Mouse (Mus musculus) fibroblast of lung, adult 2 months (primary cell): ENCODE results near the gene Pfn1.

Source experiments
- DNase-seq: peaks from one replicate; pipeline ENCODE4 v3.0.0-alpha.2; 2011; ENCODE audit warnings: low read depth

Pfn1 gene

DNA sequence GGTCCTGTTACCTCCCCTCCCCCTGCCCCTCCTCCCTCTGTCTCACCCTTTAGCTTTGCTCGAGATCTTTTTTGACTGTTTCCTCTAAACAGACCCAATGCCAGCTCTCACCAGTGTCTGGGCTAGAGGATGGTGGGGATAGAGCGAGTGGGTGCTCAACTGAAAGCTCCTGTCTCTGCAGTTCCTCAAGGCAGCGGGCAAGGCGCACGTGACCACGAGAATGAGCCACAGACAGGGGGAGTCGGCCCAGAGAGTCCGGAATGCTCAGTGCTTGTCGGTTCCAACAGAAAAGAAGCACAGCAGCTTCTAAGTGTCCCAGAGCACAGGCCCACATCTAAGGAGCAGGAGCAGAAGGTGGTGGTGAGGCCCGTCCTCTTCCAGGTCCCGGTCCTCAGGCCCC, 20.1 kb upstream of the Pfn1 start:
- DNase-seq = no peak

DNA sequence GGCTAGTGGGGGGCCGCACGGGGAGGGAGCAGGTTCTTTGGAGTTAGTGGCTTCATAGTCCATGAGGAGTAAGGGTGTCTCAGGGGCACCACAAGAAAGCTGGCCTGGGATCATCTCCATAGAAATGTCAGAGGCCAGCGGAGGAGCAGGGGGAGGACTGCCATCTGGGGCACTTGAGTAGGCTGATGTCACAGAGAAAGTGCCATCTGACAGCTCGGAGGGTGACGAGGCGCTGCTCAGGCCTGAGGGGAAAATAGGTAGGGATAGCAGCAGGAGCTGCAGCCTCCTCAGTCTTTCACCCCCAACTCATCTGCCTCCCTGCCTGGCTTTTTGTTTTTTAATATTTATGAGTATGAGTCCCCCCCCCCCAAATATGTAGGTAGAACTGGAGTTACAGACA, 19.6 kb upstream of the Pfn1 start:
- no peak for DNase-seq

DNA sequence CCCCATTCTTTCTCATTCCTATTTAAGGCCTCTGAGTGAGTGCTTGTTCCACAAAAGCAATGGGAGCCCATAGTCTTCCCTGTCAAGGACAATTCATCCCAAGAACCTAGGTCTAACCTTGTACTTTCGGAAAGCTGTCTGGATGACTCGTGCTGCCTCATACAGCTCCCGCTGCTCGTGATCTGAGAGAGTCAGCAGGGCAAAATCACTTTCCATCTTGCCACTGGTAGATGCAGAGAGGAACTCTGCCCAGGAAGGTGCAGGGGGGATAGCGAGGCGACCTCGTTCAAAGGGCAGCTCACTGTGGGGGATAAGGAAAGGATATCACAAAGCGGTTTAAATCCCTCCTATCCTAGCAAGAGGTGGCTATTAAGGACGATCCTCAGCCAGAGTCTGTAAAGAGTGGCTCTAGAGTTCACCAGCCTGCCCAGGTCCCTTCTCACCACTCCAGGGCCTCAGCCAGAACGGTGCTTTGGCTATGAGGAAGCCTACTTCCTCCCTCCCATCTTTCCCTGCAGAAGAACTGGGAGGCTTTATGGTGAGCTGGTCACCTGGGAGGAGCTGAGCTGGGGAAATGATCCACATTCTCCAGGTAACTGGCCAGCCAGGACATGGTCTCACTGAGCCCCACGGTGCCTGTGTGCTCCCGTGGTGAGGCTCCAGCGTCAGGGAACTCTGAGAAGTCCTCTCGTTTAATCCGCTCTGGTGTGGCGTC, 17.0 kb upstream of the Pfn1 start:
- DNase-seq = no peak

DNA sequence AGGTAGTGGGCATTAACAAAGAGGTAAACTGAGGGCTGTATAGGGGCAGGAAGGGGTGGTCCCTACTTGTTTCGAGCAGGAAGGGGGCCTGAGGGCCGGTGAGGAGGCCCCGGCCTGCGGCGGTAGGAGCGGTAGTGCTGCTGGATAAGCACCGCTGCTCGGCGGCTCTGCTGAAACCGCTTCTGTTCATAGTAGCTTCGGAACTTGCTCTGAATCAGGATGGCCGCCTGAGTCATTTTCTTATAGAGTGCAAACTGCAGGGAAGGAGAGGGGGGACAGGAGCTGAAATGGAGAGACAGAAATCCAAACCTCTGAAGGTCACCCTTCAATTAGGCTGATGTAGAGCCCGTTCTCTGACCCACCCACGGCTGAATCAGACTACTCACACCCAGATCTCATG, 16.0 kb upstream of the Pfn1 start:
- no peak for DNase-seq

DNA sequence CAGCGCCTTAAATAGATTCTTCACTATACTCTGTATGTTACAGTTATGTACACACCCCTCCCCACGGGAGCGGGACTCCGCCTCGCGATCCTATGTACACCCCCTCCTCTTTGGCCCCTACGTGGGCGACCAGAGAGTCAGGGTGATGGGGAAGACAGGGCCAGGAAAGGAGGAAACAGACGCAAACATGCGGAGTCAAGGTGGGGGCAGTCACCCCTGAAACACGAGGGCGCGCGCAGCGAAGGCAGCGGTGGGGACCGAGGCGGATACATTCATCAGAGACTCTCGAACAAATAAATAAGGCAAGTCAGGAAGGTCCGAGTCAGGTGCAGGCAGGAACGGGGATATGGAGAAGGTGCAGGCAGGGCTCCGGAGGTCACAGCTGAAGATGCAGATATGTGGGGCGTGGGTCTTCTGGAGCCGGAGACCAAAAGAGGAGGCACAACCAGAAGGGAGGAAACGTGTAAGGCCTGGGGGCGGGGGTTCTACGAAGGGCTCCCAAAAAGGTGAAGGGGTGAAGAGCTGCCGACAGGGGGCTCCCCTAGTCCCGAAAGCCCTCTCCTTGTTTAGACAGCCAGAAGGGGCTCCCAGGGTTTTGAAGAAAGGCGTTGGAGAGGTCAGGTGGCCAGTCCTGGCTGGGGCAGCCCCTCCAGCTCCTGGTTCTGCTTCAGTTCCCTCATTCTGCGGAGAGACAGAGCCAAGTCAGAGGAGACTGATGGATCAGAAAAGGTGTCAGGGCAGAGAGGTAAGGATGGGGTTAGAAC, 15.3 kb upstream of the Pfn1 start:
- no peak for DNase-seq

DNA sequence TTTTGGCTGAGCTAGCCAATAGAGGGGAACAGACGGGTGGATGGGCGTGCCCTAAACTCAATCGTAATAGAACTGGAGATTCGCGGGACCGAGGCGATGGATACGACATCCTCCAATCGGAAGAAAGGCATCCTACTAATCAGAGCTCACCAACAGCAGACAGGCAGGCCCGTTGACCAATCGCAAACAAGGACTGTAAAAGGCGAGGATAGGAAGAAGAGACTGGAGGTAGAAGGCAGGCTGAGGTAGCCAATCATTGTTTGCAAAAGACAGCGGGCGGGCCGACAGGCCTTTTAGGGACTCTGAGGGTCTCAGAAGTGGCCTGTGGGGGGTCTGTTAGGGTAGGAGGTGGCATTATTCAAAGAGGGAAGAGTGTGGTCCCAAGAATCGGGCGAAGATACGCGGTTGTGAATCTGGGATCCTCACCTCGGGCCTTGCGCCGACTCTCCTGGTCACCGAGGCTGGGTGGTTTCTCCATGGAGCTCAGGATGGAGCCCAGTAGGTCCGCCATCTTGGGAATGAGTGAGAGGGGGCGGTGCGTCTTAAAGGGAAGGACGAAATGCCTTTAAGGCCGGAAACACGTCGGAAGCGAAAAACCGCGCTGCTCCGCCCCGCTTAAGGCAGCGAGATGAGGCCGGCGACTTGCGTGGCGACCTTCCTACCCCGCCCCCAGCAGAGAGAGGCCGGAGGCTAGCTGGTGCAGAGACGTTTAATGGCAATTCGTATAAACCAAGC, 14.5 kb upstream of the Pfn1 start, which contains the start of gene Spag7:
Spag7 (minus strand) TSS at position 646 of the 735 bp plus-strand sequence.
- DNase-seq = peak; percentile 100

DNA sequence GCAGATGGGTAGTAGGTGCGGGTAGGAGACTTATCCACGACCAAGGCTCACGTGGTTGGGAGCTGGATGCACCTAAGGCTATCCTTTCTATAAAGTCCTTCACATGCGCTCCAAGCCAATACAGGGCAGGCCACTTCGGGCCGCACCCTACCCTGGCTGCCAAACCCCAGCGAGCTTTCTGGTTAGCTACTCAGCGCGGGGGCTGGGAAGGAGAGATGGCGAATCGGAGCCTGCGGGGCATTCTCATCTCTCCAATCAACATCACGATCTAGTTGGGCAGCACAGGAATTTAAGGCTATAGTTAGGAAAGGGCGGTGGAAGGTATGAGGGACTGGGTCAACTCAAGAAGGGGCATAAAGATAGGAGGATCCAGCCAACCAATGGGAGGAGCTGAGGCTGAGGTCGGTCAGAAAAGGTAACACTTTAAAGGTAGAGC, 13.9 kb upstream of the Pfn1 start:
- DNase-seq = no peak

DNA sequence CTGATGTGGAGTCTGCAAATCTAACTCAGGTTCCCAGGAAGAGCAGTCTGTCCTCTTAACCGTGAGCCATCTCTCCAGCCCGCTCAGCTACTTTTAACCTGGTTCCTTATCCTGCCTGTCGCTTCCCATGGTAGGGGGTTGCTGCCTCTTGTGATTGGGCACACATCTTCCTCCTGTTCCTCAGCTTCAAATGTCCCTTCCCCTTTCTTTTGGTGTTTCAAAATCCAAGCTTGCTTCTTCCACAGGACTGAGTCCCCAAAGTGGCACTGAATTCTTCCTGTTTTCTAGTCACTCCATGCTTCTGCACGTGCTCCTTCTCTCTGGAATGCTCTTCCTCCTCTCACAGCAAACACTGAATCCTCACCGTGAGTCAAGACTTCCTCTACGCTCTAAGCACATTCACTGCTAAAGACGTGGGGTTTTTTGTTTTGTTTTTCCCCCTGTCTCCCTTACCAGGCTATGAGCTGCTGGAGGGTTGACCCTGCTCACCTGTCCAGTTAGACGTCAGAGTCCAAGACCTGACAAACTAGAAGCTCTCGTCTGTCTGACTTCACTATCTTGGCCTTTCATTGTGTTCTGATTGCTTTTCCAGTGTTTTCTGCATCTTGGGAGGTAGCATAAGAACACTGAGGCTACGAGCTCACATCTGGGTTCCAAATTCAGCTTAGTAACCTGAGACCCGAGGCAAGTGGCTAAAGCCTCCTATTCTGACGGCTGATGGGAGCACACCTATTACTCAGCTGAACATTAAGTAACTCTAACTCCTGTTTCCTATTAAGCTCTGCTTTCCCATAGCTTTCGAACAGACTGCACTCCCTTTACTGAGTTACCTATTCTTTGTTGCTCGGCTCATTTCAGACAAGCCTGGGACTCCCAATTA, 13.1 kb upstream of the Pfn1 start:
- DNase-seq = no peak

DNA sequence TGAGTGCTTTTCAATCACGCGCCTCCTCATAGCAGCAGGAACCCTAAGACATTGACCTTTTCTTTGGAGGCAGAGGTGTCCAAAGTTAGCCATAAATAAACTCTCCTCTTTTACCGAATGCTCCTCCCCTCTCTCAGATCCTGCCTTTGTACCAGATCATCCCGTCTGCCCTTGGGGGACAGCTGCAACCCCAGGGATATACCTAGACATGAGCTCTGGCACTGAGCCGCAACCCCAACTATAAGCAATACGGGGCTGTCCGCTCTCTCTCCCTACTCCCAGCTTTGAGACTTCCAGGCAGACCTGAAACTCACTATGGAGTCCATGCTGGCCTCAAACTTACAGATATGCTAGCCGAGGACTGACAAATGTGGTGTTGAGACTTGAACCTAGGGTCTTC, 12.2 kb upstream of the Pfn1 start:
- DNase-seq = no peak

DNA sequence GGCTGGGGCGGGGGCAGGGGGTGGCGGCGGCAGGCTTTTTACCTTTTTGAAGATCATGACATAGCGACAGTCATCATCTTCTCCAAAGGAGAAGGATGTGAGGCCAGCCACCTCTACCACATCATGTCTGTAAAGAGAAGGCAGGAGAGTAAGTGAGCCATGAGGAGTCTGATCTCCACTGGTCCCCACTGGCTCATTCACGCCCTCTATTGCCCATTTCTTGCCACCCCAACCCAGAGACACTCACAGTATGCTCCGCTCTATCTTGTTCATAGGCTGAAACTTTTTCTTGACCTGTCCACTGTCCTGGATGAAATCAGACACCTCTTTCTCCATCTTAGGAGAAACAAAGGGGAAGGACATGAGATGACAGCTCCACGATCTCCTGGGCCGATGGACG, 10.3 kb upstream of the Pfn1 start:
- DNase-seq = no peak

DNA sequence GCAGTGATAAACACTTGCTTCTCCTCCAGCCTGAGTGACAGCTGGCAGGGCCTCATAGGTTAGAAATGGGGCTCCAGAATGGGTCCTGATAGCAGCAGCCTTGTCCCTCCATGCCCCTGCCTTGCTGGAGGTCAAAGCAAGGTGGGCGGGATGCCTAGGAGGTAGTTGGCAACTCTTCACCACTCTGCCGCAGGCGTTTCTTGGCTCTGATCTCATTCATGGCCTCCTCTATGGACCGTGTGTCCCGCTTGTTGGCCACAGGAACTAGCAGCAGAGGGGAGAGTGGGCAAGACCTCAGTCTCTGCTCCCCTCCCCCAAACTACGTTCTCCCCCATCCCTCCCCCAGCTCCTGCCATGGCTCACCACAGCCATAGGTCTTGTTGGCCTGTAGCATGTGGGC, 9.5 kb upstream of the Pfn1 start:
- DNase-seq = no peak

DNA sequence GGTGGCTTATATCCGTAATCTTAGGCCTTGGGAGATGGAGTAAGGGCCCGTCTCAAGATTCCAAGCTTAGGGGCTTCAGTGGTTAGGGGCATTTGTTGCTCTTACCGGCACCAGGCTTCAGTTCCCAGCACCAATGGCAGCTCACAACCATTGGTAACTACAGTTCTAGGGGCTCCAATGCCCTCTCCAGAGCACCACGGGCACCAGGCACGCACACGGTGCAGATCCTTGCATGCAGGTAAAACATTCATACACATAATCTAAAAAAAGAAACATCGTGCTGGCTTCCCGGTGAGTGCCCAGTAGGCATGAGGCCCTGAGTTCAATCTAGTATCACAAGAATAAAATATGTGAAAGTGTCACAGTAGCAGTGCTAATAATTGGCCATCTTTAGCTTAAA, 8.7 kb upstream of the Pfn1 start:
- no peak for DNase-seq

DNA sequence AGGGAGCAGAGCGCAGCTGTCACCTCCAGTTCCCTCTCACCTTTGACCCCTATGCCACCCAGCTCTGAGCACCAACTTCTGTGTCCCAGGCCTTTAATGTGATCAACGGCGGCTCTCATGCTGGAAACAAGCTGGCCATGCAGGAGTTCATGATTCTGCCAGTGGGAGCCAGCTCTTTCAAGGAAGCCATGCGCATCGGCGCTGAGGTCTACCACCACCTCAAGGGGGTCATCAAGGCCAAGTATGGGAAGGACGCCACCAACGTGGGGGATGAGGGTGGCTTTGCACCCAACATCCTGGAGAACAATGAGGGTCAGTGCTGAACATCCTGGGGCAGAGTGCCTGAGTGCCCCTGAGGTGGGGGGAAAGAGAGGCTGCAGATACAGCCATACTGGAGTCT, 6.1 kb upstream of the Pfn1 start:
- no peak for DNase-seq

DNA sequence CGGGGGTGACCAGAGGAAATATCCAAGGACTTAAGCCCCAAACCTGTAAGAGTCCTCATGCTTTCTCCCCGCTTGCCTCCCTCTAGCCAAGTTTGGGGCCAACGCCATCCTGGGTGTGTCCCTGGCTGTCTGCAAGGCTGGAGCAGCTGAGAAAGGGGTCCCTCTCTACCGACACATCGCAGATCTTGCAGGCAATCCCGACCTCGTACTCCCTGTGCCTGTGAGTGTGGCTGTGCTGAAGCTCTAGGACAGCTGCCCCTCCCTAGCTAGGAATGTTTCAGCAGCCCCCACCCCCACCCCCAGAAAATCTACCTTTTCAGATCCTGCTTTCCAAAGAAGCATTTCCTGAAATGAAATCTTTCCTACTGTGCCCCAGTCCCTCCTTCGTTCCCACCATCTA, 4.5 kb upstream of the Pfn1 start:
- no peak for DNase-seq

DNA sequence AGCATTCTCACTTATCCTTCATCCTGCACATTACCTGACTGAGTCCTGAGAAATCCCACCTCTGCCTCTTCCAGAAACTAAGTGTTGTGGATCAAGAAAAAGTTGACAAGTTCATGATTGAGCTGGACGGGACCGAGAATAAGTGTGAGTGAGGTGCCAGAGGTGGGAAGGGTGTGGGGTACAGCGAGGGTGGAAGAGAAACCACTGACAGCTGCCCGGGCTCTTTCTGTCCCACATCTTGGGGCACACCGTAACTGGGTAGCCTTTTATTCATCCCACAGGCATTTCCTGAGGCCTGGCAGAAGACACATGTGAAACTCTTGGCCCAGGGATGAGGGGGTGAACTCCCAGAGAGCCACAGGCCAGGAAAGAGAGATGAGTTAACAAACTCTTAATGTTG, 4.1 kb upstream of the Pfn1 start:
- DNase-seq = no peak

DNA sequence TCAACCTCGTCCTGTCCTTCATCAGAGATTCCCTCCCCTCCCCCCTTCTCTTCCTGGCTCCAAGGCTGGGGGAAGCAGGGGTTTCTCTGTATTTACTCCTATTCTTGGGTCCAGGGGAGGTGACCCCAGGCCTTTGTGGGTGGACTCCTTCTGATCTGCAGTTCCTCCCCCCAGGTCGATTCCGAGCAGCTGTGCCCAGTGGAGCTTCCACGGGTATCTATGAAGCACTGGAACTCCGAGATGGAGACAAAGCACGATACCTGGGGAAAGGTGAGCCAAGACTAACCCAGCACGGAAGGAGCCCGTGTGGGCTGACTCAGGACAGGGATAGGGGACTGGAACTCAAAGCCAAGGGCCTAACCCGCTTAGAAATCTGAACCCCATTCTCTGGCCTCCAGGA, 3.5 kb upstream of the Pfn1 start:
- no peak for DNase-seq

DNA sequence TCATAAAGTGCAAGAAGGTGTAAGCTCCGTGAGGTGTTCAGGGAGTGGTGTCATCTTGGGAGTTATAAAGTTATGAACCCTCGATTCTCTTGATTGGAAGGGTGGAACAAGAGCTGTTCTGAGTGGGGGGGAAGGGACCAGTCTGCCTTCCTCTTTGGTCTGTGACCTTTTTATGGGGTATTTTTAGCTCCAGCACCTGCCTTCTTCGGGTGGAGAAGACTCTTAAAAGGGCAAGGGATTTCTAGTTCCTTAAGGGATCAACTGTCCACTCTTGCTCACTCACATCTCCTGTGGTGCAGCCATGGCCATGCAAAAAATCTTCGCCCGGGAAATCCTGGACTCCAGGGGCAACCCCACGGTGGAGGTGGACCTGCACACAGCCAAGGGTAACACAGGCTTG, 3.1 kb upstream of the Pfn1 start:
- DNase-seq = no peak

DNA sequence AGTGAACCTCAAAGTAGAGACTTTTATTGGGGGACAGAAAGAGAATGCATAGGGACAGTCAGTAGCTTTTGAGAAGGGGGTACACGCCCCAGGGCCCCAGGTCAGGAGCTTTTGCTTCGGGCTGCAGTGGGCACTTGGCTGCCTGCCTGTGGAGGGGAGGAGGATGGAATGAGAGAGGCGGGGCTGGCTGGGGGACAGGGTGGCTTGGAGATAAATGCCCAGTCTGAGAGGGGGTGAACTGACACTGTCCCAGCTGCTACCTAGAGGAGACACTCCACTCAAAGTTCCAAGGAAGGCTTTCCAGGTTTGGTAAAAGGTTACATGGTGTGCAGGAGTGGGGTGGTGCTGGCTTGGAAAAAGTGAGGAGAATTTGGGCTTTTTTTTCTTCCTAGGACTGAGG, 2.5 kb upstream of the Pfn1 start, which contains the start of gene Eno3:
Eno3 (plus strand) TSS at position 239 of the 400 bp plus-strand sequence.
- no peak for DNase-seq

DNA sequence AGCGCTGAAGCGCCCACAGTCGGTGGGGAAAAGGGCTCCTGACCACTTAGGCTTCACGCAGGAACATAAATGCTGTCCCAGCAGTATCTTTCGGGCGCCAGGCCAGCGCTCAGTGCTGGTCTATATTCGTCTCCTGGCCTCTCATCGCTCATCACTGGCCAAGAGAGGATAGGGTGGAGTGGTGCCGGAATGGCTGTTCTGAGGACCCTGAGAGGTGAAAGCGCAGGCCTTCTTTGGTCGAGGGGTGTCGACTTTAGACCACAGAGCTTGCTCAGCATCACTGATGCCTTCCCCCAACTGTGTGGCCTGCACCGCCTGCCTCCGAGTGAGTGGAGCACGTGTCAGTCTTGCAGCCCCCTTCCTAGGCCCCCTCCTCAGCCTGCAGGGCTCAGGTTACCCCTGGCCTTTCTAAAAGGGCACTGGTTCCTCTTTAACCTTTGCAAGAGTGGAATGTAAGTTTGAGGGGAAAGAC, 2.0 kb upstream of the Pfn1 start:
- no peak for DNase-seq

DNA sequence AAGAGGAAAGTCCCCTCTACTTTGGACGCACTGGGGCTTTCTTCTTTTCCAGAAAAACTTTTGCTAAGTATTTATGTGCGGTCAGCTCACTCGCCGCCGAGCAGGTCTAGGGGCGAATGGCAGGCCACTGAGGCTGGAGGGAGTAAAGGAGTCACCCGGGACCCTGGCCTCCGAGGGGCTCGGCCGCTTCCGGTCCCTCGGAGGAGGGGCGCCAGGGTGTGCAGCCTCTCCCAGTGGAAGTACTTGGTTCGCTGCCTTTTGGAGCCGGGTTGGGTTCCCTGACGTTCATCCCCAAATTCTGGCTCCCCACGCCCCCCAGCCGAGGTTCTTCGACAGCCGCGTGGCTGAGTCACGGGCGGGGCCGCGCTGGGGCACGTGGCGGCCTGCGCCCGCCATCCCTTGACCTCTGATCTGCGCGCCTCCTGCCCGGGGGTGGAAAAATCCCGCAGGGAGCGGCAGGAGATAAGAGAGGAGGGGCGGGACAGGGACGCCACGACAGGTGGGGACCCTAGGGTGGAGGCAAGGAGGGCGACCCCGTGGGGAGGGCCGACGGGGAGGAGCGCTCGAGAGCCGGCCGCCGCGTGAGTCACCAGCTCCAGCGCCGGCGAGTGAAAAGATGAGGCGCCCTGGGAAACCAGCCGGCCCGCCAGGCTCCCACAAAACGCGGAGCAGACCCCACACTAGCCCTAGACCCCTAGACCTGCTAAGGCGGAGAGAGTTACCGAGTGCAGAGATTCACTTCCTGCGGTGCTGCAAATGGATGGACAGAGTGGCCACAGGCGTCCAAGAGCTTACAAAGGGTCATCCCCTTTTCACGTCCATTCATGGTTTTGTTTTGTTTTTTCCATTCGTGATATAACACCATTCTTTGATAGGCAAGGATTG, 1.4 kb upstream of the Pfn1 start:
- DNase-seq = no peak
